Mouse (Mus musculus) C2C12 (cell line): ENCODE results near the gene Ets1.

Experiments used
- CEBPB ChIP-seq: IDR thresholded peaks from one replicate; pipeline ENCODE4 v1.6.1; 2011; ENCODE audit warnings: low read depth, mild to moderate bottlenecking, control low read depth, moderate library complexity
- CTCF ChIP-seq: IDR thresholded peaks from one replicate; pipeline ENCODE4 v1.5.1; 2011; ENCODE audit not compliant: control insufficient read depth, insufficient read depth, insufficient read length
- FOSL1 ChIP-seq: IDR thresholded peaks from one replicate; pipeline ENCODE4 v1.8.0; 2011; ENCODE audit warnings: mild to moderate bottlenecking, low read length; ENCODE audit not compliant: poor library complexity, insufficient read depth, severe bottlenecking
- MAX ChIP-seq: IDR thresholded peaks from one replicate; pipeline ENCODE4 v1.6.1; 2011; ENCODE audit warnings: mild to moderate bottlenecking, control low read depth
- MYOD1 ChIP-seq: IDR thresholded peaks from one replicate; pipeline ENCODE4 v1.6.1; 2011; ENCODE audit warnings: low read depth; ENCODE audit not compliant: control insufficient read depth, insufficient read length
- USF1 ChIP-seq: IDR thresholded peaks from one replicate; pipeline ENCODE4 v1.6.1; 2011; ENCODE audit warnings: low read depth, mild to moderate bottlenecking, control low read depth, moderate library complexity

DNA sequence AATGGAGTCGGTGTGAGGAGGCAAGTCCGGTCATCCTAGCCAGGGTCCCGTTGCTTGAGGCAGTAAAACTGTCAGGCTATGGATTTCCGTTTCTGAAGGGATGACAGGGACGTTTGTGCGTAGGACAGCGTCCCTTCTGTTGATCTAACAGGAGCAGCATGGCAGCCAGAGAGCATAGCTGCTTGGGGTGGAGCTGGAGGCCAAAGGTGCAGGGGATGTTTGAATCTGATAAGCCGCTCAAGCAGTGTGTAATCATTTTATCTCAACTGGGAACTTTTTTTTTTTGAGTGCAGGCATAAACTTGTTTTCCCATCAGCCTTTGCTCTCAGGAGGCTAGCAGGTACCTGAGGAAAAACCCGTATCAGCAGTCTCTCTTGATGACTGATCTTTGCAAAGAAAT is 95.8 kb downstream of the Ets1 start:
- TF ChIP-seq CTCF: no peak
- no peak for TF ChIP-seq MYOD1
- no peak for TF ChIP-seq MAX
- no peak for TF ChIP-seq CEBPB
- no peak for TF ChIP-seq USF1
- TF ChIP-seq FOSL1: no peak
